Mouse (Mus musculus): Measurements from ENCODE around the gene Hs6st3.

- no peak for TF ChIP-seq POLR2A (IDR thresholded peaks at IDR 0.05; ENCODE audit: extremely low read depth, insufficient read depth, low read length)
- TF ChIP-seq CTCF (IDR thresholded peaks at IDR 0.05; ENCODE audit: extremely low read depth, insufficient read depth, low read length) = no peak
These were observed 402.4 kb downstream of the Hs6st3 start for GRCm38 (mm10) chr14:119540505-119540904.

All from cortical plate, adult 2 months (tissue).